Comparison of ENCODE assay signal across 13 mouse cellular contexts in the genomic region with DNA sequence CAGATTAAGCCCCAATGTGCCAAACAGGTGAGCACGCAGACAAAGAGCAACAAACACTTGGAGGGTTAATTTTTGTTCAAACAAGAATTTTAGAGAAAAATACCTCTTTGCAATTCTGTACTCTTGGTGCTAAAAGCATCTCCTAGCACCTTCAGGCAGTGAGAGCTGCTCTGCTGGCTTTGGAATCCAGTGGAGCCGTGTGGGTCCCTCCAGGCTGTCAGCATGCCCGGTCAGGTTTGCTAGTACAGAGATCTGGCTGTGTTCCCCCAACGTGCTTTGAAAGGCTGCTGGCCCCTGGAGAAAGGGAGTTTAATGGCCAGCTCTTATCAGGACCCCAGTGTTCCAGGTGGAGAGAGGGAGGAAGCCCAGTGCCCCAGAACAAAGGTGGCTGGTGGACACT.
"Had no signal": no experiment of that assay in that cellular context is flagged by ENCODE, and none has a peak within 500 bp of the region (broad histone marks: within the 10 kb centered on the region; RNA-seq: fewer than 3 reads in every experiment).

No protein-coding gene starts in this region.

- H3K9me3 ChIP-seq: limb, embryonic 15.5 days; midbrain, embryonic 13.5 days had no signal

- DNase-seq: kidney, postnatal 14 days; layer of hippocampus, adult 9-11 months; liver, postnatal 0 days; lung, embryonic 14.5 days; thymus, adult 18-20 months; thymus, postnatal 36 days had no signal

- H3K4me2 ChIP-seq: limb, embryonic 15.5 days; liver, embryonic 11.5 days; lung, embryonic 14.5 days; midbrain, embryonic 13.5 days had no signal

- H3K27ac ChIP-seq: layer of hippocampus, adult 2 months; limb, embryonic 15.5 days; liver, embryonic 14.5 days; macrophage; midbrain, embryonic 13.5 days had no signal

- H3K36me3 ChIP-seq: limb, embryonic 15.5 days had no signal

- H3K4me1 ChIP-seq: limb, embryonic 15.5 days had no signal

- H3K27me3 ChIP-seq: limb, embryonic 15.5 days; midbrain, embryonic 13.5 days had no signal

- ATAC-seq: liver, postnatal 0 days; lung, postnatal 0 days; midbrain, embryonic 13.5 days had no signal

- H3K9ac ChIP-seq: limb, embryonic 15.5 days; liver, embryonic 14.5 days; liver, postnatal 0 days; lung, embryonic 14.5 days; midbrain, embryonic 13.5 days had no signal

- H3K4me3 ChIP-seq: layer of hippocampus, adult 2 months; limb, embryonic 15.5 days; midbrain, embryonic 13.5 days had no signal
